Mouse (Mus musculus) forebrain, postnatal 0 days (tissue): ENCODE data around the gene Cacng7. TPM values are rescaled to one million over a fixed set of nuclear protein-coding genes. Genes with fewer than 3 reads are reported as not detected.

Experiments
- ATAC-seq: fragments of 200-750 bp; cut with Nextera tagmentation; 2 replicates; pipeline ENCODE4 v1.8.0; 2017; ENCODE audit warnings: mild to moderate bottlenecking, moderate library complexity
- DNase-seq: peaks from one replicate; pipeline ENCODE4 v3.0.0-alpha.2; 2015
- H3K27ac ChIP-seq: fragments of 300-500 bp; sonication (generic); 2 replicates; pipeline ENCODE4 v1.5.1; 2014; ENCODE audit warnings: low read depth, mild to moderate bottlenecking, antibody characterized with exemption, low read length, moderate library complexity, mixed read lengths
- H3K27me3 ChIP-seq: fragments of 300-500 bp; sonication (generic); 2 replicates; pipeline ENCODE4 v1.6.1; 2014; ENCODE audit warnings: mild to moderate bottlenecking, low read length, mixed read lengths; ENCODE audit not compliant: insufficient read depth
- H3K36me3 ChIP-seq: fragments of 300-500 bp; sonication (generic); 2 replicates; pipeline ENCODE4 v1.6.1; 2014; ENCODE audit warnings: mild to moderate bottlenecking, moderate library complexity; ENCODE audit not compliant: insufficient read depth
- H3K4me1 ChIP-seq: fragments of 300-500 bp; sonication (generic); 2 replicates; pipeline ENCODE4 v1.6.1; 2014; ENCODE audit warnings: antibody characterized with exemption; ENCODE audit not compliant: insufficient read depth
- H3K4me2 ChIP-seq: fragments of 300-500 bp; sonication (generic); 2 replicates; pipeline ENCODE4 v1.6.1; 2014; ENCODE audit warnings: low read depth, mild to moderate bottlenecking, moderate library complexity
- H3K4me3 ChIP-seq: fragments of 300-500 bp; sonication (generic); 2 replicates; pipeline ENCODE4 v1.5.1; 2014; ENCODE audit warnings: low read depth, low read length, mixed read lengths
- H3K9ac ChIP-seq: fragments of 300-500 bp; sonication (generic); 2 replicates; pipeline ENCODE4 v1.6.1; 2014; ENCODE audit warnings: mild to moderate bottlenecking
- H3K9me3 ChIP-seq: fragments of 300-500 bp; sonication (generic); 2 replicates; pipeline ENCODE4 v1.6.1; 2016; ENCODE audit warnings: low read length
- CTCF ChIP-seq: sonication (generic); IDR thresholded peaks from 2 replicates; pipeline ENCODE4 v1.5.1; 2016; ENCODE audit warnings: antibody characterized with exemption, control low read depth, low read depth
- WGBS: fragments of 180-500 bp; shearing (Covaris S2); extraction: QIAGEN DNeasy Blood & Tissue Kit; methylation state at CpG from one replicate; pipeline ENCODE4 v1.1.7; 2014; 5-methylcytosine and 5-hydroxymethylcytosine counted together
- polyA plus RNA-seq: library from polyadenylated mRNA; unstranded; fragments of >200 nt; fragmentation: Nextera tagmentation; extraction: Ambion mirVana; gene quantifications from 2 replicates; pipeline ENCODE4 v1.2.1, GENCODE M21; 2015
- total RNA-seq: library from RNA; depleted of rRNA; stranded (reverse); fragments of >200 nt; gene quantifications from 2 replicates; pipeline ENCODE4 v1.2.3, GENCODE M21; 2014; rRNA removed

Gene Cacng7
- 73.4 and 78.9 TPM in 2 replicates for total RNA-seq
- 2.3 and 2.5 TPM in 2 replicates for polyA plus RNA-seq

GRCm38 (mm10) chr7:3332619-3333521, at the start of gene Cacng7:
Gene Cacng7, plus strand, starts transcription at chr7:3332955.
- no peak for TF ChIP-seq CTCF
- WGBS, result 3% methylated on average over 65 of the region's 65 CpGs

GRCm38 (mm10) chr7:3283081-3283875, 49.5 kb upstream of the Cacng7 start:
- no peak overlapping the region for H3K9ac ChIP-seq
- no peaks in the 10 kb centered on the region for H3K4me1 ChIP-seq
- no peak for TF ChIP-seq CTCF
- H3K9me3 ChIP-seq, result no peaks in the 10 kb centered on the region
- no peak for ATAC-seq
- 92% methylated on average over 11 of the region's 11 CpGs for WGBS
- H3K36me3 ChIP-seq, result no peaks in the 10 kb centered on the region
- no peak for DNase-seq
- no peaks in the 10 kb centered on the region for H3K27me3 ChIP-seq
- no peak overlapping the region for H3K4me2 ChIP-seq
- no peak overlapping the region for H3K27ac ChIP-seq
- no peak overlapping the region for H3K4me3 ChIP-seq

More at GRCm38 (mm10) chr7:3332619-3333521, at the start of gene Cacng7:
- Histone ChIP-seq H3K36me3 (peaks cover 10% of the 10 kb centered on the region; the same call in 1 of the 2 replicates), H3K4me1 (0 out of 2 replicates have a peak, but pooled peaks cover 8% of the 10 kb centered on the region), H3K4me2 (peak within 1 kb of the TSS; percentile 86), H3K27ac (peak within 1 kb of the TSS; percentile 86), H3K4me3 (peak within 1 kb of the TSS; percentile 82), H3K9ac (peak within 1 kb of the TSS; percentile 87), H3K27me3 (no peaks in the 10 kb centered on the region), H3K9me3 (no peaks in the 10 kb centered on the region)
- DNase-seq (peak; percentile 84), ATAC-seq (peak; percentile 83)

- TF ChIP-seq CTCF, result no peak
- H3K36me3 ChIP-seq, result no peaks in the 10 kb centered on the region
- no peaks in the 10 kb centered on the region for H3K9me3 ChIP-seq
- WGBS, result 89% methylated on average over 10 of the region's 10 CpGs
- H3K9ac ChIP-seq, result no peak overlapping the region
- no peak overlapping the region for H3K4me2 ChIP-seq
- no peaks in the 10 kb centered on the region for H3K4me1 ChIP-seq
- no peak for ATAC-seq
- H3K4me3 ChIP-seq, result no peak overlapping the region
- no peaks in the 10 kb centered on the region for H3K27me3 ChIP-seq
- no peak overlapping the region for H3K27ac ChIP-seq
- DNase-seq, result no peak
These were observed 48.2 kb upstream of the Cacng7 start for GRCm38 (mm10) chr7:3284604-3285003.

- no peak for DNase-seq
- H3K27me3 ChIP-seq, result no peaks in the 10 kb centered on the region
- no peaks in the 10 kb centered on the region for H3K9me3 ChIP-seq
- 94% methylated on average over 5 of the region's 5 CpGs for WGBS
- peaks cover 6% of the 10 kb centered on the region for H3K4me1 ChIP-seq
- no peak for TF ChIP-seq CTCF
- H3K9ac ChIP-seq, result no peak overlapping the region
- no peak overlapping the region for H3K4me2 ChIP-seq
- no peak for ATAC-seq
- H3K4me3 ChIP-seq, result no peak overlapping the region
- H3K27ac ChIP-seq, result no peak overlapping the region
- H3K36me3 ChIP-seq, result no peaks in the 10 kb centered on the region
These were observed 46.7 kb upstream of the Cacng7 start for GRCm38 (mm10) chr7:3286036-3286435.

GRCm38 (mm10) chr7:3287186-3287585, 45.6 kb upstream of the Cacng7 start:
- Histone ChIP-seq H3K9me3 (no peaks in the 10 kb centered on the region), H3K27ac (no peak overlapping the region), H3K9ac (no peak overlapping the region), H3K4me2 (no peak overlapping the region), H3K4me3 (no peak overlapping the region), H3K36me3 (no peaks in the 10 kb centered on the region), H3K27me3 (no peaks in the 10 kb centered on the region), H3K4me1 (peaks cover 6% of the 10 kb centered on the region)
- 19% methylated on average over 7 of the region's 7 CpGs for whole genome bisulfite sequencing
- TF ChIP-seq CTCF, result no peak
- DNase-seq (no peak), ATAC-seq (no peak)

GRCm38 (mm10) chr7:3288976-3289970, 43.5 kb upstream of the Cacng7 start, which contains the start of the genes Myadm and Prkcg:
Gene Myadm, plus strand, starts transcription at chr7:3289080.
Gene Prkcg, plus strand, starts transcription at chr7:3289179.
- ATAC-seq, result peak; percentile 42
- Histone ChIP-seq H3K36me3 (peaks cover 6% of the 10 kb centered on the region), H3K9ac (peak within 1 kb of the TSS; percentile 79), H3K27me3 (no peaks in the 10 kb centered on the region), H3K4me2 (peak within 1 kb of the TSS; percentile 84), H3K9me3 (no peaks in the 10 kb centered on the region), H3K27ac (peak within 1 kb of the TSS; percentile 85), H3K4me3 (peak within 1 kb of the TSS; percentile 49), H3K4me1 (peaks cover 6% of the 10 kb centered on the region)
- no peak for TF ChIP-seq CTCF
- 3% methylated on average over 30 of the region's 30 CpGs for WGBS
- peak; percentile 81 for DNase-seq
